Mouse (Mus musculus) adrenal gland, postnatal 0 days (tissue): ENCODE data around the gene Etv3. TPM values are rescaled to one million over a fixed set of nuclear protein-coding genes. Genes with fewer than 3 reads are reported as not detected.

Experiments
- polyA plus RNA-seq: library from polyadenylated mRNA; unstranded; fragments of >200 nt; fragmentation: Nextera tagmentation; extraction: Ambion mirVana; gene quantifications from 2 replicates; pipeline ENCODE4 v1.2.1, GENCODE M21; 2015

Etv3 gene
- 5.2 and 7.9 TPM in 2 replicates for polyA plus RNA-seq

DNA sequence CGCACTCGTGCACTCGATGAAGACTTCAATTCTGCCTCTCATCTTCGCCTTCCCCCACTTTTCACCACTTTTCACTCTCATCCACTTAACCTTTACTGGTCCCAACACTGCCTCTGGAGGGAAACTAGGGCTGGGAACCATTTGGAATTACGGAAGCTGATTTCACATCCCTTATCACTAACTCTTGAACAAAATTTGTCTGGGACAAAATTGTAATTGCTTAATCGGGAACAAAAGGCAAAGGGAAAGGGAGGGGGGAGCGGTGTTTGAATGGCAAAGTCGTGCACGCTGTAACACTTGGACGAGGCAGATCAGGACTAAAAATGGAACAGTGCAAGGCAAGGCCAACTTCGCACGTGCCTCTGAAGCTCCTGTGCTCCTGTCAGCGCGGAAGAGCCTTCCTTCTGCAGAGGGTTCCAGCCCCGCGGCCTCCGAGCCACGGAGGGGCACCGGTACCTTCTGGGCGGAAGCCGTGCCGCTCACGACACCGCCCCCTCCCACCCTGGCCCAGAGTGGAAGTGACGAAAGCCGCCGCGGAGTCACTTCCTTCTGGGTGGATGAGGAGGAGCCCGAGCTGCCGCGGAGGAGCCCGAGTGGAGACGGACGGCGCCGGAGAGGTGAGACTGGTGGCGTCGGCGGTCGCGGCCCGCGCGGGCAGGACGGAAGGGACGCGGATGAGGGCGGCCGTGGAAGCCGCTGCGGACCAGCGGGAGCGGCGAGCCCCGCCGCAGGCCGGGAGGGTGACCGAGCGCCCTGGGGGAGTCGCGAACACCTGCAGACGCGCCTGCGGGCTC is at the start of gene Etv3:
TSS of gene Etv3 (plus strand) at position 365 of the 794 bp plus-strand sequence.

Other genes with a start within 250 kb of the Etv3 start
- gene Cd5l, start 167.5 kb upstream of the Etv3 start, polyA plus RNA-seq = 1.9 and 2.0 TPM in 2 replicates
- gene Fcrl1, start 149.0 kb upstream of the Etv3 start, polyA plus RNA-seq = 0.08 and 0.41 TPM in 2 replicates
- not detected in 2 replicates for gene Fcrl5, start 89.6 kb upstream of the Etv3 start, polyA plus RNA-seq
- gene Arhgef11, start 92.2 kb downstream of the Etv3 start, polyA plus RNA-seq = 10.5 and 12.4 TPM in 2 replicates
- gene Lrrc71, start 223.2 kb downstream of the Etv3 start, polyA plus RNA-seq = 0.28 and 0.58 TPM in 2 replicates